Mouse (Mus musculus) CH12.LX (cell line): ENCODE measurements around the gene Ugt1a6a. TPM values are rescaled to one million over a fixed set of nuclear protein-coding genes. Genes with fewer than 3 reads are reported as not detected.
A peak's percentile ranks its signal among the peaks of the same experiment; 100 is the strongest.

ENCODE experiments used
- DNase-seq: peaks from one replicate; pipeline ENCODE4 v3.0.0-alpha.2; 2013; ENCODE audit errors: extremely low read depth
- H3K27ac ChIP-seq: 2 replicates; pipeline ENCODE4 v1.5.1; 2012; ENCODE audit warnings: low read depth, mild to moderate bottlenecking, control low read depth, moderate library complexity; ENCODE audit not compliant: insufficient read depth
- H3K27me3 ChIP-seq: replicated peaks from 2 replicates; pipeline ENCODE3; 2012; ENCODE audit warnings: inconsistent platforms
- H3K36me3 ChIP-seq, 2 experiments: replicated peaks in 1 of 2; 2 replicates each; pipeline versions ENCODE3 to v1.6.1; 2012; ENCODE audit warnings: inconsistent platforms in 1 of 2, low read length in 1 of 2, mild to moderate bottlenecking in 1 of 2, mixed read lengths in 1 of 2, moderate library complexity in 1 of 2; ENCODE audit not compliant: control insufficient read depth in 1 of 2, insufficient read depth in 1 of 2
- H3K4me1 ChIP-seq, 2 experiments: 2 replicates each; pipeline ENCODE4 v1.6.1; 2012; ENCODE audit warnings: inconsistent platforms in 1 of 2, moderate library complexity in 1 of 2; ENCODE audit not compliant: insufficient read depth in 2 of 2, control insufficient read depth in 1 of 2
- H3K4me2 ChIP-seq: 2 replicates; pipeline ENCODE4 v1.6.1; 2012; ENCODE audit warnings: low read depth, mild to moderate bottlenecking, control low read depth; ENCODE audit not compliant: poor library complexity, insufficient read depth, severe bottlenecking
- H3K4me3 ChIP-seq, 3 experiments: fragments of 150-350 bp in 1 of 3; sonication (generic) in 1 of 3; replicated peaks in 1 of 3; 2 replicates each; pipeline versions ENCODE3 to v1.5.1; 2011 to 2012; ENCODE audit warnings: low read depth in 2 of 3, low read length in 2 of 3, mild to moderate bottlenecking in 2 of 3, moderate library complexity in 2 of 3, control low read depth in 1 of 3, improper control_type of control experiment in 1 of 3, inconsistent platforms in 1 of 3, mixed read lengths in 1 of 3; ENCODE audit not compliant: poor library complexity in 1 of 3
- H3K79me2 ChIP-seq: replicated peaks from 2 replicates; pipeline ENCODE4 v1.6.1; 2012; ENCODE audit warnings: mild to moderate bottlenecking, moderate library complexity; ENCODE audit not compliant: control insufficient read depth, poor library complexity, insufficient read depth, severe bottlenecking; ENCODE audit errors: extremely low read depth
- H3K9ac ChIP-seq: 2 replicates; pipeline ENCODE4 v1.6.1; 2012; ENCODE audit warnings: low read depth, mild to moderate bottlenecking, control low read depth, moderate library complexity; ENCODE audit not compliant: insufficient read depth
- H3K9me3 ChIP-seq: replicated peaks from 2 replicates; pipeline ENCODE3; 2012; ENCODE audit warnings: low read length, inconsistent platforms, mixed read lengths
- BHLHE40 ChIP-seq: IDR thresholded peaks from 2 replicates; pipeline ENCODE4 v1.6.1; 2011; ENCODE audit warnings: mild to moderate bottlenecking, low read depth, low read length, improper control_type of control experiment
- CHD1 ChIP-seq: IDR thresholded peaks from 2 replicates; pipeline ENCODE4 v1.6.1; 2012; ENCODE audit warnings: low read depth, low read length, improper control_type of control experiment, inconsistent platforms
- E2F4 ChIP-seq: IDR thresholded peaks from 2 replicates; pipeline ENCODE4 v1.6.1; 2011; ENCODE audit warnings: low read depth, low read length, improper control_type of control experiment; ENCODE audit not compliant: insufficient replicate concordance
- EP300 ChIP-seq: IDR thresholded peaks from 2 replicates; pipeline ENCODE4 v1.6.1; 2011; ENCODE audit warnings: low read length, improper control_type of control experiment
- ETS1 ChIP-seq: conservative IDR thresholded peaks from 2 replicates; pipeline ENCODE4 v1.6.1; 2012; ENCODE audit warnings: low read depth, mild to moderate bottlenecking, inconsistent platforms, low read length, improper control_type of control experiment, moderate library complexity
- JUND ChIP-seq: conservative IDR thresholded peaks from 2 replicates; pipeline ENCODE4 v1.6.1; 2011; ENCODE audit warnings: low read depth, low read length, improper control_type of control experiment
- MAFK ChIP-seq: IDR thresholded peaks from 2 replicates; pipeline ENCODE4 v1.6.1; 2011; ENCODE audit warnings: low read length, improper control_type of control experiment; ENCODE audit not compliant: insufficient replicate concordance
- MAX ChIP-seq: IDR thresholded peaks from 2 replicates; pipeline ENCODE4 v1.6.1; 2011; ENCODE audit warnings: low read length, improper control_type of control experiment
- MEF2A ChIP-seq: IDR thresholded peaks from 2 replicates; pipeline ENCODE4 v1.6.1; 2014; ENCODE audit warnings: low read depth, mild to moderate bottlenecking, inconsistent platforms, low read length, improper control_type of control experiment, borderline replicate concordance
- MXI1 ChIP-seq: IDR thresholded peaks from 2 replicates; pipeline ENCODE4 v1.6.1; 2011; ENCODE audit warnings: mild to moderate bottlenecking, low read depth, low read length, improper control_type of control experiment
- MYC ChIP-seq: IDR thresholded peaks from 2 replicates; pipeline ENCODE4 v1.6.1; 2011; ENCODE audit warnings: low read depth, mild to moderate bottlenecking, improper control_type of control experiment, low read length
- NELFE ChIP-seq: IDR thresholded peaks from 2 replicates; pipeline ENCODE4 v1.6.1; 2011; ENCODE audit warnings: low read depth, low read length, improper control_type of control experiment
- PAX5 ChIP-seq: IDR thresholded peaks from 2 replicates; pipeline ENCODE4 v1.6.1; 2012; ENCODE audit warnings: low read length, inconsistent platforms, mixed read lengths
- POLR2AphosphoS2 ChIP-seq: IDR thresholded peaks from 2 replicates; pipeline ENCODE4 v1.6.1; 2011; ENCODE audit warnings: low read depth, low read length, improper control_type of control experiment
- SMC3 ChIP-seq: IDR thresholded peaks from 2 replicates; pipeline ENCODE4 v1.6.1; 2011; ENCODE audit warnings: low read depth, low read length, improper control_type of control experiment
- UBTF ChIP-seq: IDR thresholded peaks from 2 replicates; pipeline ENCODE4 v1.6.1; 2012; ENCODE audit warnings: low read depth, mild to moderate bottlenecking, inconsistent platforms, low read length, improper control_type of control experiment, moderate library complexity
- USF2 ChIP-seq: conservative IDR thresholded peaks from 2 replicates; pipeline ENCODE4 v1.6.1; 2011; ENCODE audit warnings: low read depth, low read length, improper control_type of control experiment
- ZKSCAN1 ChIP-seq: IDR thresholded peaks from 2 replicates; pipeline ENCODE4 v1.6.1; 2012; ENCODE audit warnings: low read depth, inconsistent platforms, low read length, improper control_type of control experiment, borderline replicate concordance
- ZMIZ1 ChIP-seq: IDR thresholded peaks from 2 replicates; pipeline ENCODE4 v1.6.1; 2012; ENCODE audit warnings: low read depth, mild to moderate bottlenecking, inconsistent platforms, low read length, improper control_type of control experiment
- ZNF384 ChIP-seq: IDR thresholded peaks from 2 replicates; pipeline ENCODE4 v1.6.1; 2012; ENCODE audit warnings: low read depth, low read length, improper control_type of control experiment, inconsistent platforms
- dilution Hi-C: fragments of 300-500 bp; cut with MboI; formaldehyde crosslinking; loops from 2 replicates; pipeline ENCODE4 v1.14.3; 2020; ENCODE audit warnings: low sequenced_read_pairs; ENCODE audit not compliant: extremely low pct_unique_long_range_greater_than_20kb, extremely low pct_ligation_motif_present
- in situ Hi-C: fragments of 300-500 bp; cut with MboI; formaldehyde crosslinking; loops from 3 replicates; pipeline ENCODE4 v1.14.3; 2019; ENCODE audit warnings: low sequenced_read_pairs, low pct_ligation_motif_present, low pct_unique_long_range_greater_than_20kb, mixed read lengths
- polyA plus RNA-seq: library from polyadenylated mRNA; unstranded; fragments of >175 nt; gene quantifications from 2 replicates; pipeline ENCODE4 v1.2.1, GENCODE M21; 2012; ENCODE audit warnings: low read depth; ENCODE audit not compliant: insufficient read length
- total RNA-seq, 2 experiments: library from RNA; depleted of rRNA; stranded (reverse); fragments of 300-350 nt in 1 of 2; fragments of >200 nt in 1 of 2; gene quantifications; 2 replicates each; pipeline ENCODE4 v1.2.3; 2012 to 2014

Gene Ugt1a6a
- total and polyA plus RNA-seq, 3 experiments = 0.19 to 0.43 (median 0.30) TPM

- H3K27ac ChIP-seq = no peak overlapping the region
- no peaks in the 10 kb centered on the region for H3K79me2 ChIP-seq
- dilution Hi-C loops = no loop called here
- H3K9me3 ChIP-seq = peaks cover 42% of the 10 kb centered on the region
- no peak for DNase-seq
- TF ChIP-seq ZKSCAN1 = no peak
- peak; percentile 87 for TF ChIP-seq ZNF384
- H3K4me3 ChIP-seq = no peak overlapping the region
- no peak overlapping the region for H3K9ac ChIP-seq
- in situ Hi-C loops = no loop called here
- peaks cover 15 to 43% of the 10 kb centered on the region in 2 experiments for H3K36me3 ChIP-seq
- peaks cover 2 to 29% of the 10 kb centered on the region in 2 experiments; a peak in 3 of 4 replicates for H3K4me1 ChIP-seq
- H3K4me2 ChIP-seq = no peak overlapping the region
- peaks cover 6% of the 10 kb centered on the region for H3K27me3 ChIP-seq
Observed at GRCm38 (mm10) chr1:88258881-88259642, 124.5 kb downstream of the Ugt1a6a start.

DNA sequence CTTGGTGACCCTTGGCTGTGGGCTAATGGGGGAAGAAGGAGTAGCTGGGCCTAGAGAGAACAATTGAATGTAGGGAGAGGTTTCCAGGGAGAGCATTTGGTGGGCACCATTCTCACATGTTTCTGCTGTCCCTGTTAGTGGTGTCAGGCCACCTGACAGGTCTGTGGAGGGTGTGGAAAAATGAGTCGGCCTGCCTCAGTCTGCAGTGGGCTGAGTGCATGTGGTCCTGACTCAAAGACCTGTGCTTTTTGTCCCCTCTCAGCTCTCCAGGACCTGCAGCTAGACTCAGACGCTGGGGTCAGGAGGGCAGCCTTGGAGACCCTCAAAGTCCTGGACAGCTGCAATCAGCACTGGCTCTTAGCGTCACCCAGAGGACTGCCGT lies 125.0 kb downstream of the Ugt1a6a start:
- no peak for DNase-seq
- in situ Hi-C loops = no loop called here
- H3K79me2 ChIP-seq = no peaks in the 10 kb centered on the region
- H3K9me3 ChIP-seq = peaks cover 40% of the 10 kb centered on the region
- H3K27me3 ChIP-seq = peaks cover 4% of the 10 kb centered on the region
- no peak overlapping the region for H3K4me3 ChIP-seq
- H3K9ac ChIP-seq = no peak overlapping the region
- H3K36me3 ChIP-seq = peaks cover 21 to 49% of the 10 kb centered on the region in 2 experiments
- TF ChIP-seq POLR2AphosphoS2 (no peak), JUND (no peak), ZMIZ1 (no peak), SMC3 (no peak), MAX (no peak), ZNF384 (no peak), BHLHE40 (no peak), CHD1 (no peak), EP300 (no peak), PAX5 (no peak), MAFK (no peak), MEF2A (no peak), USF2 (no peak), NELFE (no peak), MXI1 (no peak), E2F4 (no peak), ETS1 (no peak), MYC (no peak), UBTF (no peak)
- TF ChIP-seq, all 38 proteins: peak for 0
- peaks cover 2 to 29% of the 10 kb centered on the region in 2 experiments; a peak in 3 of 4 replicates for H3K4me1 ChIP-seq
- dilution Hi-C loops = no loop called here
- no peak overlapping the region for H3K27ac ChIP-seq
- H3K4me2 ChIP-seq = no peak overlapping the region
